Mouse (Mus musculus) monocyte, adult 5-6 weeks (primary cell): ENCODE data around the gene Sin3b. TPM values are rescaled to one million over a fixed set of nuclear protein-coding genes. Genes with fewer than 3 reads are reported as not detected.

ENCODE experiments used
- ATAC-seq: fragments of 153-309, 156-312 bp; replicated peaks from 2 replicates; pipeline ENCODE4 v1.8.0; 2017; ENCODE audit warnings: mild to moderate bottlenecking; ENCODE audit not compliant: low TSS enrichment, insufficient number of reproducible peaks, severe bottlenecking, poor library complexity, low FRiP score
- total RNA-seq: library from RNA; stranded (forward); fragments of 200-1000, 200-491, 200-594 nt; gene quantifications from 3 replicates; pipeline ENCODE4 v1.2.3, GENCODE M21; 2017

The Sin3b gene
- total RNA-seq, 1 experiment from 2014 or later: 164 TPM

- no peak for ATAC-seq
These were observed 27.2 kb downstream of the Sin3b start for GRCm38 (mm10) chr8:72750266-72750665.

DNA sequence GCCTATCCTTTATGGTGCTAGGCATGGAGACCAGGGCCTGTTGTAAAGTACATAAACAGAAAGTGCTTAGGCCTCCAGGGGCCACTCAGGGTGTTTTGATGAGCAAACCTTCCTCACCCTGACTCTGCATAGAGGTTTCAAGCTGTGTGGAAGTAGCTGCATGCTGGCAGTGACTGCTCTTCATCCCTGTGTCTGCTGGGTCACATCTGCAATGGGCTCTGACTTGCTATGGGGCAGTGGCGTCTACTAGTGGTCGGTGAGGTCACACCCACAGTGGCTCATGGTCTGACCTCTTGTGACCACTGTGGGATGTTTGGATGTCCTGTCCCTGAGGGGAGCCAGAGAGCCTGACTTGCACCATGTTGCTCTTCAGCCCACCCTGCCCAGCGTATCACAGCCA lies 28.0 kb downstream of the Sin3b start:
- no peak for ATAC-seq

DNA sequence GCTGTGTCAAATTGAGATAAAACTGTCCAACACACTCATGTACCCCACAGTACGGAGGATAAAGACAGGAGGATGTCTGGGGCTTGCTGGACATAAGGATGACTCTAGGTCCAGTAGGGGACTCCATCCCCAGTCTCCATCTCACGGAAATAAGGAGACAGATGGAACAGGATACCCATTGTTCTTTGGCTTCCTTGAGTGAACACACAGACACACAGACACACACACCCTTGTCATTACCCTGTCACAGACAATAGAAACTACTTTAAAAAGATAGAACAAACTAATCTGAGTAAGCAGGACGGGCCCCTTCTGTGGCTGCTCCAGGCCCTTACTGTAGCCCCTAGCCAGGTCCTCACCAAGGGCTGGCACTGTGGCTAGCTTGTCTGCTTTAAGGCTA lies 29.2 kb downstream of the Sin3b start:
- ATAC-seq: no peak

DNA sequence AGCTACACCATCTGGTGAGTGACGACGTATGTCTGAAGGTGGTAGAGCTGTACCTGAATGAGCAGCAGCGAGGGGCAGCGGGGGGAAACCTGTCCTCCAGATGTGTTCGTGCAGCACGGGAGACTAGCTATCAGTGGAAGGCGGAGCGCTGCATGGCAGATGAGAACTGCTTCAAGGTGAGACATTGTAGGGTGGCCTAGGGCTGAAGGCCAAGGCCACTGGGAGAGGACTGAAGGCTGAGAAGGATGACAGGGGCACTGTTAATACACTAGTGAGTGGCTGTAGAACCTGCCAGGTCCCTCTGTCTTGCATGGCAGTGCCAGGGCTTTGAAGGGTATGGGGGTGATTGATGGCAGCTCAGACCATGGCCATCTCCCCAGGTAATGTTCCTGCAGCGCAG lies 30.1 kb downstream of the Sin3b start:
- ATAC-seq: no peak

GRCm38 (mm10) chr8:72753781-72754180 lies 30.7 kb downstream of the Sin3b start:
- ATAC-seq: no peak

- ATAC-seq: no peak
These were observed 32.9 kb downstream of the Sin3b start for GRCm38 (mm10) chr8:72756031-72756430.

DNA sequence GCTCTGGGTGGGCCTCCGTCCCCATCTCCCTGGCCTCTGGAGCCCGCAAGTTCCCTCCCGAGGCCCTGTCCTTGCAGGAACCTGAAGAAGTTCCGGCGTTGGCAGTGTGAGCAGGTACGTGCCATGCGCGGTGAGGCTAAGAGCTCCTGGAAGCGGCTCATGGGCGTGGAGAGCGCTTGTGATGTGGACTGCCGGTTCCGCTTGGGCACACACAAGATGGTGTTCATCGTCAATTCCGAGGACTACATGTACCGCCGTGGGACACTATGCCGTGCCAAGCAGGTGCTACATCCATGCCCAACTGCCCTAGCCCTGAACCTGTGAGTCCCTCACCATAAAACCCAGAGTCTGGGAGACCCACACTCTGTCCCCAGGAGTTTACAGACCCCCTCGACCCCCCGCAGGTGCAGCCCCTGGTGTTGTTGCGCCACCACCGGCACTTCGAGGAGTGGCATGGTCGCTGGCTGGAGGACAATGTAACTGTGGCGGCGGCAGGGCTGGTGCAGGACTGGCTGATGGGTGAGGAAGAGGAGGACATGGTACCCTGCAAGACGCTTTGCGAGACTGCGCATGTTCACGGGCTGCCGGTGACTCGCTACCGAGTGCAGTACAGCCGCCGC lies 33.8 kb downstream of the Sin3b start:
- no peak for ATAC-seq

GRCm38 (mm10) chr8:72757426-72758195 lies 34.5 kb downstream of the Sin3b start:
- no peak for ATAC-seq

DNA sequence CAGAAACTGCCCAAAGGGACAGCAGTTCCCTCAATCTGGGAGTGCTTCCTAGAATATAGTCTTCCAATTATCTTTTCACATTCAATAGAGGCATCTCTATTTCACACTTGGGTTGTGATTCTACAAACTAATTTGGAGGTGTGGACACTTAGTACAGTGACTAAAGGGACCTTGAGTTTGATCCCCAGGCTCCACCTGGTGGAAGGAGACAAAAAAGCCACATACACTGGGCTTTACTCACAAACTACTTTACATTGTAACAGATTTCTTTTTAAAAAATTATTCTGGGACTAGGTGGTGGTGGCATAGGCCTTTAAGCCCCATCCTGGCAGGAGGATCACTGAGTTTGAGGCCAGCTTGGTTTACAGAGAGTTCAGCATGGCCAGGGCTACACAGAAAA lies 35.2 kb downstream of the Sin3b start:
- no peak for ATAC-seq

DNA sequence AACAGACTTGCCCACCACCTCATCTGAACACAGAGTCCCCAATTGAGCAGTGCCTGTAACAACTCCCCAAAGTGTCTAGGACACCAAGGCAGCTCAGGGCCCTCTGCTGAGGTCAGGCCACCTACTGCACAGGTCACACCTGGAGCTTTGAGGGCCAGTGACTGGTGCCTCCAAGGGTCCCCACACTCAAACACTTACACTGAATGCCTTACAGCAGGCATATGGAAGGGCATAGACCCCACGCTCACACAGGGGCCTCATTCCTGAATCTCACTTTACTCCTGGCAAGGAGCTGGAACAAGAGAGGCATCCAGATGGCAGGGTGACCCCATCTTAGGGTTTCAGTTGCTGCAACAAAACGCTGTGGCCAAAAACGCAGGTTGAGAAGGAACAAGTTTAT lies 37.1 kb downstream of the Sin3b start:
- ATAC-seq: no peak

GRCm38 (mm10) chr8:72761322-72762051 lies 38.4 kb downstream of the Sin3b start, which contains the start of gene F2rl3:
TSS of gene F2rl3 (plus strand) at chr8:72761880.
- no peak for ATAC-seq

GRCm38 (mm10) chr8:72762306-72762705 lies 39.2 kb downstream of the Sin3b start:
- ATAC-seq: no peak

- ATAC-seq: no peak
These were observed 42.6 kb downstream of the Sin3b start for GRCm38 (mm10) chr8:72765696-72766095.

DNA sequence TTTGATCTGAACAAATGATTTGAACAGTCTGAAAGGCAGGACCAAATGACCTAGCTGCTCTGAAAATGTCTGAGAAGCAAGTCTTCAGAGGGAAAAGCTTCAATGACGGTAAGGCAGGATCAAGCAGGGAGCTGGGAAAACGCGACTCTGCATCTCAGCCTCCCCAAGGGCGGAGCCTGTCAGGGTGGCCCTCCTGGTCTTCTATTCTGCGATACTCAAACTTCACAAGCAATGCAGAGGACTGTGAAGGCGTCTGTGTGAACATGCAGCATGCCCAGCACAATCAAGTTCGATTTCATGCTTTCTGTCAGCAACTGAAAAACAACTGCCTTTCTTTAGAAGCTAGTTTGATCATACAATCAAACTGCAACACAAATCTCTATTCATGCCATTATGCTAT lies 43.7 kb downstream of the Sin3b start:
- ATAC-seq: no peak

GRCm38 (mm10) chr8:72777797-72778196 lies 54.7 kb downstream of the Sin3b start:
- no peak for ATAC-seq

- no peak for ATAC-seq
These were observed 57.6 kb downstream of the Sin3b start for GRCm38 (mm10) chr8:72780644-72781043.

DNA sequence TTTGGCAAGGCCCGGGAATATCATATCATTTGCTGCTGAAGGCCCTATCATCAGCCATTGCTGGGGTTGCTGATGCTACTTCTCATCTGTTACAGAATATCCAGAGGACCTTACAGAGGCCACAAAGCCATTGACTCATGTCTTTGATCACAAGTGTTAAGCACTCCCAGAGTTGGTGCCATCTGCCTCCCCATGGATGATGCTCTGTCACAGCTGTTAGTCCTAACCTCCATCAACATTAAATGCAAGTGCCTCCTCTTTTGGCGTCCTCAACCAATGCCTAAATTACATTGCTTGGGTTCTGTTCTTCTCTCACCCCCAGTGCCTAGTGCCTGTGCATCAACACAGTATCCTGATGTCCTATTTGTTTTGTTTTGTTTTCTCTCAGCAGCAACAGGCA lies 78.5 kb downstream of the Sin3b start:
- ATAC-seq: no peak
